Mouse (Mus musculus) Patski (cell line): Measurements from ENCODE around the gene Tmem80. TPM values are rescaled to one million over a fixed set of nuclear protein-coding genes. Genes with fewer than 3 reads are reported as not detected.
A peak's percentile ranks its signal among the peaks of the same experiment; 100 is the strongest.

Source experiments
- ATAC-seq: fragments of 100-300 bp; one replicate; pipeline ENCODE4 v1.8.0; 2021
- CTCF ChIA-PET: fragments of 350-600 bp; sonication (Branson Sonifier 250); formaldehyde crosslinking; loops from one replicate; lab custom pipeline; 2022; ENCODE audit warnings: inconsistent platforms; lab: Charles Lee
- POLR2A ChIA-PET: fragments of 350-600 bp; sonication (Branson Sonifier 250); formaldehyde crosslinking; loops from one replicate; lab custom pipeline; 2022; ENCODE audit warnings: antibody characterized with exemption, inconsistent platforms; lab: Charles Lee
- DNase-seq: peaks from one replicate; pipeline ENCODE4 v3.0.0-alpha.2; 2011; ENCODE audit warnings: low read depth, low spot score
- H3K27me3 ChIP-seq: fragments of 371-371 bp; one replicate; pipeline ENCODE4 v1.5.1; 2021
- CTCF ChIP-seq: fragments of 100-300 bp; IDR thresholded peaks from one replicate; pipeline ENCODE4 v1.5.1; 2021
- in situ Hi-C: fragments of 300-500 bp; cut with MboI; formaldehyde crosslinking; loops from 3 replicates; pipeline ENCODE4 v1.11.1; 2018; ENCODE audit warnings: low pct_unique_long_range_greater_than_20kb, mixed read lengths
- polyA plus RNA-seq: library from polyadenylated mRNA; unstranded; gene quantifications from one replicate; pipeline ENCODE4 v1.2.3, GENCODE M21; 2021

Gene Tmem80
- polyA plus RNA-seq, 1 experiment from 2014 or later = 34.0 TPM

- in situ Hi-C loops = no loop called here
- DNase-seq (no peak), ATAC-seq (peak; percentile 55)
- no peaks in the 10 kb centered on the region for H3K27me3 ChIP-seq
- ChIA-PET CTCF (interaction anchor here (1.0 to 2.5 kb wide), 7 partner anchors 9 to 102 kb away, joined by 3 to 9 read pairs (median 3); partner anchors contain the start of gene Taldo1), POLR2A (interaction anchor here (0.8 to 1.9 kb wide), 6 partner anchors 10 to 56 kb away, joined by 3 to 8 read pairs (median 4); partner anchors contain the start of gene Taldo1)
- no peak for TF ChIP-seq CTCF
Measured at GRCm38 (mm10) chr7:141338576-141339131, 11.1 kb downstream of the Tmem80 start, which contains the start of gene Eps8l2. Gene Eps8l2 (plus strand): TSS chr7:141338880.

GRCm38 (mm10) chr7:141339215-141339920 is 11.8 kb downstream of the Tmem80 start:
- in situ Hi-C loops = no loop called here
- DNase-seq (no peak), ATAC-seq (peak; percentile 6)
- ChIA-PET POLR2A (interaction anchor here (0.8 to 1.9 kb wide), 6 partner anchors 11 to 58 kb away, joined by 3 to 9 read pairs (median 6); partner anchors contain the start of gene Taldo1), CTCF (interaction anchor here (0.8 to 2.5 kb wide), 9 partner anchors 10 to 101 kb away, joined by 3 to 9 read pairs (median 3); partner anchors contain the start of gene Taldo1)
- TF ChIP-seq CTCF = no peak
- no peaks in the 10 kb centered on the region for H3K27me3 ChIP-seq

GRCm38 (mm10) chr7:141340023-141340422 is 12.5 kb downstream of the Tmem80 start:
- no peak for DNase-seq
- CTCF ChIA-PET = interaction anchor here (0.8 to 2.5 kb wide), 10 partner anchors 9 to 101 kb away, joined by 3 to 9 read pairs (median 4); partner anchors contain the start of gene Taldo1

GRCm38 (mm10) chr7:141340476-141340875 is 12.9 kb downstream of the Tmem80 start:
- TF ChIP-seq CTCF = no peak
- in situ Hi-C loops = no loop called here

More at GRCm38 (mm10) chr7:141340023-141340422, 12.5 kb downstream of the Tmem80 start:
- TF ChIP-seq CTCF = no peak
- no peaks in the 10 kb centered on the region for H3K27me3 ChIP-seq
- ATAC-seq = no peak
- in situ Hi-C loops = no loop called here
- POLR2A ChIA-PET = interaction anchor here (0.8 to 1.9 kb wide), 3 partner anchors 11 to 59 kb away, joined by 6 to 9 read pairs (median 8); no protein-coding TSS in a partner anchor

GRCm38 (mm10) chr7:141341689-141342226 is 14.2 kb downstream of the Tmem80 start:
- CTCF ChIA-PET = interaction anchor here (1.2 to 1.9 kb wide), 4 partner anchors 19 to 101 kb away, joined by 3 to 4 read pairs (median 3); no protein-coding TSS in a partner anchor
- POLR2A ChIA-PET = interaction anchor here (1.0 kb wide), 1 partner anchor 13 kb away, joined by 3 read pairs; no protein-coding TSS in a partner anchor
- ATAC-seq (no peak), DNase-seq (no peak)
- no peaks in the 10 kb centered on the region for H3K27me3 ChIP-seq
- in situ Hi-C loops = no loop called here
- no peak for TF ChIP-seq CTCF

More at GRCm38 (mm10) chr7:141340476-141340875, 12.9 kb downstream of the Tmem80 start:
- ATAC-seq (peak; percentile 45), DNase-seq (no peak)
- ChIA-PET POLR2A (interaction anchor here (1.8 to 1.9 kb wide), 2 partner anchors 12 to 20 kb away, joined by 6 to 8 read pairs; no protein-coding TSS in a partner anchor), CTCF (interaction anchor here (1.1 to 1.9 kb wide), 5 partner anchors 9 to 55 kb away, joined by 3 to 4 read pairs (median 3); no protein-coding TSS in a partner anchor)
- no peaks in the 10 kb centered on the region for H3K27me3 ChIP-seq

GRCm38 (mm10) chr7:141343230-141343629 is 15.7 kb downstream of the Tmem80 start:
- ChIA-PET CTCF (interaction anchor here (1.0 kb wide), 1 partner anchor 14 kb away, joined by 3 read pairs; no protein-coding TSS in a partner anchor), POLR2A (interaction anchor here (1.3 kb wide), 1 partner anchor 14 kb away, joined by 3 read pairs; no protein-coding TSS in a partner anchor)
- in situ Hi-C loops = no loop called here
- H3K27me3 ChIP-seq = no peaks in the 10 kb centered on the region
- DNase-seq (no peak), ATAC-seq (no peak)
- no peak for TF ChIP-seq CTCF

GRCm38 (mm10) chr7:141343696-141344095 is 16.2 kb downstream of the Tmem80 start:
- CTCF ChIA-PET = interaction anchor here (1.0 kb wide), 1 partner anchor 14 kb away, joined by 3 read pairs; no protein-coding TSS in a partner anchor
- in situ Hi-C loops = no loop called here
- POLR2A ChIA-PET = interaction anchor here (1.3 kb wide), 1 partner anchor 14 kb away, joined by 3 read pairs; no protein-coding TSS in a partner anchor
- TF ChIP-seq CTCF = no peak
- DNase-seq = no peak
- no peak for ATAC-seq
- H3K27me3 ChIP-seq = no peaks in the 10 kb centered on the region

- in situ Hi-C loops = no loop called here
- ATAC-seq (no peak), DNase-seq (no peak)
- no peak for TF ChIP-seq CTCF
- ChIA-PET CTCF (interaction anchor here (1.2 to 1.6 kb wide), 3 partner anchors 11 to 20 kb away, joined by 4 to 5 read pairs (median 4); no protein-coding TSS in a partner anchor), POLR2A (interaction anchor here (0.6 to 0.7 kb wide), 2 partner anchors 12 to 1343 kb away, joined by 3 to 5 read pairs; no protein-coding TSS in a partner anchor)
- no peaks in the 10 kb centered on the region for H3K27me3 ChIP-seq
Measured at GRCm38 (mm10) chr7:141344787-141345186, 17.2 kb downstream of the Tmem80 start.

- TF ChIP-seq CTCF = no peak
- CTCF ChIA-PET = interaction anchor here (1.5 kb wide), 1 partner anchor 13 kb away, joined by 3 read pairs; no protein-coding TSS in a partner anchor
- POLR2A ChIA-PET = no interaction called here
- no peaks in the 10 kb centered on the region for H3K27me3 ChIP-seq
- in situ Hi-C loops = no loop called here
- DNase-seq = no peak
- no peak for ATAC-seq
Measured at GRCm38 (mm10) chr7:141351061-141351460, 23.5 kb downstream of the Tmem80 start.
